Mouse (Mus musculus) spleen, postnatal 36 days (tissue): ENCODE measurements around the gene Olfr510.
"Not testable (repeated sequence)": the region's sequence is repeated elsewhere in the genome, so short reads cannot be mapped to it uniquely, and the experiment has no call there.

ENCODE experiments used
- DNase-seq, 2 experiments: peaks; one replicate each; pipeline ENCODE4 v3.0.0; 2022; ENCODE audit warnings: low spot score in 2 of 2, mixed read lengths in 1 of 2

The Olfr510 gene

GRCm38 (mm10) chr7:108666118-108666517 lies at the start of gene Olfr510:
Gene Olfr510 (plus strand): TSS chr7:108666418.
- no peak for DNase-seq

GRCm38 (mm10) chr7:108616781-108617180 lies 49.4 kb upstream of the Olfr510 start:
- not testable (repeated sequence) for DNase-seq

GRCm38 (mm10) chr7:108621514-108621913 lies 44.7 kb upstream of the Olfr510 start, which contains the start of gene Olfr507:
Gene Olfr507 (plus strand): TSS chr7:108621814.
- no peak for DNase-seq

GRCm38 (mm10) chr7:108629694-108630093 lies 36.5 kb upstream of the Olfr510 start, which contains the start of gene Olfr508:
Gene Olfr508 (plus strand): TSS chr7:108629994.
- DNase-seq: no peak

- no peak for DNase-seq
Observed at GRCm38 (mm10) chr7:108651806-108652205, 14.4 kb upstream of the Olfr510 start, which contains the start of gene Olfr509. Gene Olfr509 (minus strand): TSS chr7:108651906.

- no peak for DNase-seq
Observed at GRCm38 (mm10) chr7:108662419-108662818, 3.8 kb upstream of the Olfr510 start.

GRCm38 (mm10) chr7:108671058-108671457 lies 4.8 kb downstream of the Olfr510 start:
- no peak for DNase-seq

- DNase-seq: no peak
Observed at GRCm38 (mm10) chr7:108678886-108679285, 12.7 kb downstream of the Olfr510 start.

GRCm38 (mm10) chr7:108713020-108713419 lies 46.8 kb downstream of the Olfr510 start, which contains the start of gene Olfr512:
Gene Olfr512 (plus strand): TSS chr7:108713320.
- DNase-seq: no peak
